Mouse (Mus musculus): ENCODE measurements at regions not wholly inside any gene's neighbourhood (a gene's known extent, or its start where the extent isn't known, plus 50 kb on each side); places are given as distances from the start of the nearest gene placed in this dataset.

- no peak overlapping the region for H3K4me3 ChIP-seq (ENCODE audit: insufficient read depth in 1 of 2, low read depth in 1 of 2, low read length in 2 of 2, poor library complexity in 1 of 2, severe bottlenecking in 1 of 2)
- in situ Hi-C loops (cut with MboI; ENCODE audit: low sequenced_read_pairs in 2 of 2, unreplicated experiment in 2 of 2), result no loop called here
- TF ChIP-seq ZC3H11A (IDR thresholded peaks at IDR 0.05; ENCODE audit: borderline replicate concordance, low read depth, low read length) (no peak), ZNF384 (IDR thresholded peaks at IDR 0.05; ENCODE audit: low read depth, low read length) (no peak), CHD2 (IDR thresholded peaks at IDR 0.05; ENCODE audit: low read depth, low read length) (no peak), MAFK (IDR thresholded peaks at IDR 0.05; ENCODE audit: insufficient read depth, low read depth, low read length) (no peak), HCFC1 (IDR thresholded peaks at IDR 0.05; ENCODE audit: borderline replicate concordance, insufficient read depth, low read length) (no peak)
- H3K9ac ChIP-seq (ENCODE audit: insufficient read depth, low read depth, low read length, poor library complexity, severe bottlenecking), result no peak overlapping the region
- peaks cover 0 to 4% of the 10 kb centered on the region in 2 experiments; a peak in 2 of 4 replicates for H3K4me1 ChIP-seq (ENCODE audit: control insufficient read depth in 2 of 2, insufficient read depth in 2 of 2, low read length in 2 of 2, poor library complexity in 1 of 2)
- H3K9me3 ChIP-seq (ENCODE audit: control insufficient read depth, insufficient read depth, low read depth, low read length), result no peaks in the 10 kb centered on the region
- H3K27ac ChIP-seq (ENCODE audit: insufficient read depth, low read depth, low read length, poor library complexity, severe bottlenecking), result no peak overlapping the region
- DNase-seq (ENCODE audit: low read depth, low spot score), result no peak
- H3K36me3 ChIP-seq (ENCODE audit: control insufficient read depth, insufficient read depth, low read length, poor library complexity, severe bottlenecking), result no peaks in the 10 kb centered on the region
Measured at GRCm38 (mm10) chr1:105911714-105912113, 78.5 kb upstream of the Zcchc2 start.

- H3K9ac ChIP-seq (ENCODE audit: insufficient read depth, low read depth, low read length, poor library complexity, severe bottlenecking), result no peak overlapping the region
- no peak for DNase-seq (ENCODE audit: low read depth, low spot score)
- no peaks in the 10 kb centered on the region for H3K4me1 ChIP-seq (ENCODE audit: control insufficient read depth in 2 of 2, insufficient read depth in 2 of 2, low read length in 2 of 2, poor library complexity in 1 of 2)
- no peaks in the 10 kb centered on the region for H3K9me3 ChIP-seq (ENCODE audit: control insufficient read depth, insufficient read depth, low read depth, low read length)
- H3K4me3 ChIP-seq (ENCODE audit: insufficient read depth in 1 of 2, low read depth in 1 of 2, low read length in 2 of 2, poor library complexity in 1 of 2, severe bottlenecking in 1 of 2), result no peak overlapping the region
- in situ Hi-C loops (cut with MboI; ENCODE audit: low sequenced_read_pairs in 2 of 2, unreplicated experiment in 2 of 2), result no loop called here
- no peaks in the 10 kb centered on the region for H3K36me3 ChIP-seq (ENCODE audit: control insufficient read depth, insufficient read depth, low read length, poor library complexity, severe bottlenecking)
- TF ChIP-seq MAFK (IDR thresholded peaks at IDR 0.05; ENCODE audit: insufficient read depth, low read depth, low read length), result no peak
- TF ChIP-seq CHD2 (IDR thresholded peaks at IDR 0.05; ENCODE audit: low read depth, low read length), result no peak
- H3K27ac ChIP-seq (ENCODE audit: insufficient read depth, low read depth, low read length, poor library complexity, severe bottlenecking), result no peak overlapping the region
Measured at GRCm38 (mm10) chr1:105921842-105922241, 68.4 kb upstream of the Zcchc2 start.

- no peak overlapping the region for H3K27ac ChIP-seq (ENCODE audit: insufficient read depth, low read depth, low read length, poor library complexity, severe bottlenecking)
- in situ Hi-C loops (cut with MboI; ENCODE audit: low sequenced_read_pairs in 2 of 2, unreplicated experiment in 2 of 2), result no loop called here
- DNase-seq (ENCODE audit: low read depth, low spot score), result no peak
- H3K9me3 ChIP-seq (ENCODE audit: control insufficient read depth, insufficient read depth, low read depth, low read length), result no peaks in the 10 kb centered on the region
- no peaks in the 10 kb centered on the region for H3K36me3 ChIP-seq (ENCODE audit: control insufficient read depth, insufficient read depth, low read length, poor library complexity, severe bottlenecking)
- H3K4me1 ChIP-seq (ENCODE audit: control insufficient read depth in 2 of 2, insufficient read depth in 2 of 2, low read length in 2 of 2, poor library complexity in 1 of 2), result no peaks in the 10 kb centered on the region
- no peak overlapping the region for H3K4me3 ChIP-seq (ENCODE audit: insufficient read depth in 1 of 2, low read depth in 1 of 2, low read length in 2 of 2, poor library complexity in 1 of 2, severe bottlenecking in 1 of 2)
- H3K9ac ChIP-seq (ENCODE audit: insufficient read depth, low read depth, low read length, poor library complexity, severe bottlenecking), result no peak overlapping the region
- TF ChIP-seq ZNF384 (IDR thresholded peaks at IDR 0.05; ENCODE audit: low read depth, low read length) (no peak), MAFK (IDR thresholded peaks at IDR 0.05; ENCODE audit: insufficient read depth, low read depth, low read length) (no peak), ZC3H11A (IDR thresholded peaks at IDR 0.05; ENCODE audit: borderline replicate concordance, low read depth, low read length) (no peak), HCFC1 (IDR thresholded peaks at IDR 0.05; ENCODE audit: borderline replicate concordance, insufficient read depth, low read length) (no peak), CHD2 (IDR thresholded peaks at IDR 0.05; ENCODE audit: low read depth, low read length) (no peak)
Measured at GRCm38 (mm10) chr1:105922586-105922985, 67.6 kb upstream of the Zcchc2 start.

GRCm38 (mm10) chr1:105923001-105923400 lies 67.2 kb upstream of the Zcchc2 start:
- H3K4me1 ChIP-seq (ENCODE audit: control insufficient read depth in 2 of 2, insufficient read depth in 2 of 2, low read length in 2 of 2, poor library complexity in 1 of 2), result no peaks in the 10 kb centered on the region
- TF ChIP-seq HCFC1 (IDR thresholded peaks at IDR 0.05; ENCODE audit: borderline replicate concordance, insufficient read depth, low read length) (no peak), CHD2 (IDR thresholded peaks at IDR 0.05; ENCODE audit: low read depth, low read length) (no peak), ZC3H11A (IDR thresholded peaks at IDR 0.05; ENCODE audit: borderline replicate concordance, low read depth, low read length) (no peak), MAFK (IDR thresholded peaks at IDR 0.05; ENCODE audit: insufficient read depth, low read depth, low read length) (no peak), ZNF384 (IDR thresholded peaks at IDR 0.05; ENCODE audit: low read depth, low read length) (no peak)
- no peaks in the 10 kb centered on the region for H3K9me3 ChIP-seq (ENCODE audit: control insufficient read depth, insufficient read depth, low read depth, low read length)
- no peak for DNase-seq (ENCODE audit: low read depth, low spot score)
- no peak overlapping the region for H3K9ac ChIP-seq (ENCODE audit: insufficient read depth, low read depth, low read length, poor library complexity, severe bottlenecking)
- H3K27ac ChIP-seq (ENCODE audit: insufficient read depth, low read depth, low read length, poor library complexity, severe bottlenecking), result no peak overlapping the region
- in situ Hi-C loops (cut with MboI; ENCODE audit: low sequenced_read_pairs in 2 of 2, unreplicated experiment in 2 of 2), result no loop called here
- no peaks in the 10 kb centered on the region for H3K36me3 ChIP-seq (ENCODE audit: control insufficient read depth, insufficient read depth, low read length, poor library complexity, severe bottlenecking)
- no peak overlapping the region for H3K4me3 ChIP-seq (ENCODE audit: insufficient read depth in 1 of 2, low read depth in 1 of 2, low read length in 2 of 2, poor library complexity in 1 of 2, severe bottlenecking in 1 of 2)

Data from ES-E14 (cell line).